In the genomic region with DNA sequence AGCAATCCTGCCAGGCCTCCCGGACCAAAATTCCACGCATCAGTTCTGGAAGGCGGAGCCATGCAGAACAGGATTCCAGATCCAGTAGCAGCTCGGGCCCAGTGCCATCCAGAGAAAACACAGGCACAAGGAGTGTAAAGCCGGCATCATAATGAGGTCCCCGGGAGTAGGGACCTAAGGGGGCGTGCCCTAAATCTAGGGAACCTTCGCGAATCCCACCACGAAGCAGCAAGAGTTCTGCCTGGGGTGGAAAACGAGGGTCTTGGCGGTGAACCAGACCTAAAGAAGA, we compare ENCODE assay signal across 1 mouse cellular context.
TF ChIP-seq lines count a peak whose summit lies in the region.

No protein-coding gene starts in this region.

TF ChIP-seq in ES-E14, 5 proteins besides CTCF, POLR2A, EP300 and RAD21:
- TF ChIP-seq HCFC1 (IDR thresholded peaks at IDR 0.05; ENCODE audit: borderline replicate concordance, insufficient read depth, low read length) (no peak), MAFK (IDR thresholded peaks at IDR 0.05; ENCODE audit: insufficient read depth, low read depth, low read length) (no peak), CHD2 (IDR thresholded peaks at IDR 0.05; ENCODE audit: low read depth, low read length) (no peak), ZNF384 (IDR thresholded peaks at IDR 0.05; ENCODE audit: low read depth, low read length) (no peak), ZC3H11A (IDR thresholded peaks at IDR 0.05; ENCODE audit: borderline replicate concordance, low read depth, low read length) (no peak)
